Mouse (Mus musculus): ENCODE results near the gene Wnt3a. TPM values are rescaled to one million over a fixed set of nuclear protein-coding genes. Genes with fewer than 3 reads are reported as not detected.
A peak's percentile ranks its signal among the peaks of the same experiment; 100 is the strongest.
"Not testable (repeated sequence)": the region's sequence is repeated elsewhere in the genome, so short reads cannot be mapped to it uniquely, and the experiment has no call there.

The Wnt3a gene
- polyA plus RNA-seq, 1 experiment from 2014 or later = 1.2 TPM

DNA sequence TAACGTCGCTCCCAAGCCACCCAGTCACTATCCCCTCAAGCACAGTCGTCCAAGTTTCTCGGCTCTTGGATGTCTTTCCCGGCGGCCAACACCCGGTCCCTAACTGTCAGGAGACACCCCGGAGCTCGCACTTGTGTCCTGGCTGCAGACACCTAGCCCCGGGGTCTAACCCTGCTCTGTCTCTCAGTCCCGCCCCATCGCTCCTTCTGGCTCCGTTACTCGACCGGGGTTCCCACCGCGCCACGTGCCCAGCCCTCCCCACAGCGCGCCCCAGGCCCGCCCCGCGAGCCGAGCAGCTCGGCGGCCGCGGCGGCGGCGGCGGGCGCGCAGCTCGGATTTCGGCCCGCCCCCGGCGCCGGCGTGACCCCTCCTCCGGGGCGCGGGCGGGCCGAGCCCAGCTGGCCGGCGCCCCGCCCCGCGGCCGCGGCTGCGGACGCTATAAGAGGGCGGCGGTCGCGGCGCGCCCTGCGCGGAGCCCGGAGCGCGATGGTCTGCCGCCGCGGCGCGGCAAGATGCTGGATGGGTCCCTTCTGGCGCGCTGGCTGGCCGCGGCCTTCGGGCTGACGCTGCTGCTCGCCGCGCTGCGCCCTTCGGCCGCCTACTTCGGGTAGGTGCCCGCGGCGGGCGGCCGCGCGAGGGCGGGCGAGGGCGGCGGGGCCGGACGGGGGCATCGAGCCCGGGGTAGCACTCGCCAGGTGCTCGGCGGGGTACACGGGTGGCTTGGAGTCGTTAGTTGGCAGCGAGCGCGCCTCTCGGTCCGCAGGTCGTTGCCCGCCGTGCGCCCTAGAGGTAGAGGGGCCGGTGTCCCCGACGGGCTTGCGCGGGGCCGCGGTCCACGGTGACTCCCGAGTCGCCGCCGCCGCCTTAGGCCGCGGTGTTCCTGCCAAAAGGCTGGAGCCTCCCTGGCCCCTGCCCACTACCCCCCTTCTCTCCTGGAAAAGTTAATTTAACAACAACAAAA lies 16.2 kb upstream of the Wnt3a start, which contains the start of gene Wnt9a:
TSS of gene Wnt9a (plus strand) at position 468 of the 961 bp plus-strand sequence.
- no peak within 1 kb of the TSS; the same call in 1 of the 2 replicates for H3K27ac ChIP-seq (replicated peaks)
- H3K4me1 ChIP-seq (replicated peaks) = peaks cover 40% of the 10 kb centered on the region
- H3K4me2 ChIP-seq = peak within 1 kb of the TSS; percentile 83
- H3K27me3 ChIP-seq = peaks cover 76% of the 10 kb centered on the region
- ATAC-seq (ENCODE audit: low read depth) = peak; percentile 34; the same call in 1 of the 2 replicates
- peak within 1 kb of the TSS; percentile 70 for H3K9ac ChIP-seq
- H3K9me3 ChIP-seq = no peaks in the 10 kb centered on the region
- no peaks in the 10 kb centered on the region for H3K36me3 ChIP-seq
- WGBS = 1% methylated on average over 109 of the region's 128 CpGs
- H3K4me3 ChIP-seq = peak within 1 kb of the TSS; percentile 55

DNA sequence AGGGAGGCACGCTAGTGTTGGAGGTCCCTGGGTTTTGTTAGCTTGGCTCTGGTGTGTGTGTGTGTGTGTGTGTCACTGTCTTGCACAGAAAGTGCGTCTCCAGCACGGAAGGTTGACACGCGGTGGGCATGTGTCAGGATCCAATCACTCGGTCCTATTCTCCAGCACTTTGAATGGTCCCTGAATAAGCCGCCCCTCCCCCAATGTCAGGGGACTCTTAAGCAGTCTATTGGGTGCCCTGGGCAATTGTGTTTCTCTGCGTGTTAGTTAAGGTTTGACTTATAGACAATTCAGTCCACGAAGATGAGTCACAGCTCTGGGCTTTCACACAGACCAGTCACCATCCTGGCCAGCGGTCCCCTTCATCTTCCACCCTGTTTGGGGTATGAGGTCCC lies 15.3 kb upstream of the Wnt3a start:
- Histone ChIP-seq H3K4me1 (replicated peaks) (peaks cover 40% of the 10 kb centered on the region), H3K9ac (no peak overlapping the region), H3K9me3 (no peaks in the 10 kb centered on the region), H3K4me3 (0 out of 2 replicates have a peak overlapping the region, but pooled peaks have one; percentile 55), H3K27ac (replicated peaks) (no peak overlapping the region), H3K27me3 (peaks cover 84% of the 10 kb centered on the region), H3K4me2 (peak overlapping the region; percentile 83), H3K36me3 (no peaks in the 10 kb centered on the region)
- no peak for ATAC-seq (ENCODE audit: low read depth)
- WGBS = 5% methylated on average over 10 of the region's 10 CpGs

DNA sequence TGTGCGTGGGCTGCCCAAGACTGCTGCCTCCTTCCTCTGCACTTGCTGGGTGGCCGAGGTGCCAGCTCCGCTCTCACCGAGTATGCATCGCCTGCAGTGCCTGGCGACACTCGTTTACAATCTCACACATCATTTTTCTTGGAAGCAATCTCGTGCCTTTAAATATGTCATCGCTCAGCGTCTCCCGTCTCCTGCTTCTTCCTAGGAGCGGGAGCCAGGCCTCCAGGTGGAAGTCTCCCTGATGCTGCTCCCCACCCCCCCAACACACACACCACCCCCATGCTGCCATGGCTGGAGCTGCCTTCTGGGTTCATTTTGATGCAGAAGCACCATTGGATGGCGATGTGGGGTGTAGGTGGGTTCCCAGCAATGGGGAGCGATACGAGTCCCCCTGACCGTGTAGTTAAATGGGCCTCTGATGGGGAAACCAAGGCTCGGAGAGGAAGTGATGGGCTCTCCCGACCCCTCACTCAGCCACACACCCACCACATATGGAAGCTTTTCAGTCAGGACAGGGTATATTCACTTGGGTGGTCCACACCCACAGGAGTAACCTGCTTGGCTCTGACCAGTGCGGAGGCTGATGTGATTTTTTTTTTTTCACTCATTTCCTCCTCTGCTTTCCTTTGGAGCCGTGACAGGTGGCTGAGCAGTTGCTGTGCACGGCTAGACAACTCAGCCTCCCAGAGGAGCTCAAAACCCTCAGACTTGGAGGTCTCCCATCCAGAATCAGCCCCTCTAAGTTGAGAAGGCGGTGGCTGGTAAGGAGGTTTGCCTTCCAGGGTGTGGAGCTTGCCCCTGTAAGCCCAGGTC lies 14.7 kb upstream of the Wnt3a start:
- Histone ChIP-seq H3K4me3 (no peak overlapping the region), H3K9me3 (no peaks in the 10 kb centered on the region), H3K4me1 (replicated peaks) (peaks cover 40% of the 10 kb centered on the region), H3K9ac (no peak overlapping the region), H3K36me3 (no peaks in the 10 kb centered on the region), H3K27me3 (peaks cover 89% of the 10 kb centered on the region), H3K27ac (replicated peaks) (no peak overlapping the region), H3K4me2 (no peak overlapping the region; the same call in 1 of the 2 replicates)
- no peak for ATAC-seq (ENCODE audit: low read depth)
- 50% methylated on average over 22 of the region's 22 CpGs for WGBS

DNA sequence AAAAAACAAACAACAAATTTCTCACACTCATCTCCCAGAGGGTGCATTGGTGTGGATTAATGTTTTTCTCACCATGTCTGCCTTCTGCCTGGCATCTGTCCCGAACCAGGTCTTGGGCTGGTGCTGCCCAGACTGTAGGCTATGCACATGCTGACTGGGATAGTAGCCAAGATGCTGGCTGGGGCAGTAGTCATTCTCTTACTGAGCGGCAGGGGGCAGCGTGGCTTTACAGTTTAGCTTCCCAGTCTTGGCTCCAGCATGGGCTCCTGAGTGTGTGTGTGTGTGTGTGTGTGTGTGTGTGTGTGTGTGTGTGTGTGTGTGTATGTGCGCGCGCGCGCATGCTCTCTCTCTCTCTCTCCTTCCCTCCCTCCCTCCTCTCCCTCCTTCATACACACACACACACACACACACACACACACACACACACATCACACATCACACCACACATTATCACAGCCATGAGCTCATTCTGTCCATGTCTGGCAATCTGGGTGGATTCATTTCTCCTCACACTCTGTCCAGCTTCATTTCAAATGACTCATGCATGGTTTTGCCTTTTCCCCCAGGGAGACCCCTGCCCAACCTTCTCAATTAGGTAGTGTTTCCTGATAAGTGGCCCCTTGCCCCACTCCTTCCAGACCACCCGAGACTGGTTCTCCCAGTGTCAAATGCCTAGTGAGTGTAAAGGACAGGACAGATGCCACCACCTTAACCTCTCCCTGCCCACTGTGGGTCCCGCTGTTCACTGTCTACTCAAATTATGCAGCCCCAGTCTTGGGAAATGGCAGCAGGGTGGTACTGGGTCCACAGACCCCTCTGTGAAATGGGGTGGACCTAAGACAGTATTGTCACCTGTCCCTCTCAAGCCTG lies 12.4 kb upstream of the Wnt3a start:
- Histone ChIP-seq H3K27ac (replicated peaks) (no peak overlapping the region), H3K4me2 (no peak overlapping the region), H3K4me1 (replicated peaks) (peaks cover 19% of the 10 kb centered on the region), H3K36me3 (no peaks in the 10 kb centered on the region), H3K9me3 (no peaks in the 10 kb centered on the region), H3K9ac (no peak overlapping the region), H3K4me3 (no peak overlapping the region), H3K27me3 (peaks cover 89% of the 10 kb centered on the region)
- WGBS = 21% methylated on average over 10 of the region's 10 CpGs
- ATAC-seq (ENCODE audit: low read depth) = peak; percentile 60

DNA sequence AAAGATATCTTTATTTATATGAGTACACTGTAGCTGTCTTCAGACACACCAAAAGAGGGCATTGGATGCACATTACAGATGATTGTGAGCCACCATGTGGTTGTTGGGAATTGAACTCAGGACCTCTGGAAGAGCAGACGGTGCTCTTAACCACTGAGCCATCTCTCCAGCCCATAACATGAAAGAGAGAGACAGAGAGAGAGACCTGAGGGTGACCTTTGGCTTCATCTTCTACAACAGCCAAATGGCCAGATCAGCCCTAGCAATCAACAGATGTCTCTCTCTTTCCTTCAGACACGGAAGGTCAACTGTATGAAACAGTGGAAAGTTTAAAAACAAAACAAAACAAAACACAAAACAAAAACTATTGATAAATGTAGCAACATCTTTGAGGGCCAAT lies 10.5 kb upstream of the Wnt3a start:
- not testable (repeated sequence) for H3K4me1 ChIP-seq (replicated peaks); H3K36me3 ChIP-seq; H3K9me3 ChIP-seq; ATAC-seq (ENCODE audit: low read depth); H3K9ac ChIP-seq; H3K4me2 ChIP-seq; H3K27ac ChIP-seq (replicated peaks); H3K4me3 ChIP-seq
- WGBS = 69% methylated on average over 2 of the region's 2 CpGs
- H3K27me3 ChIP-seq = peaks cover 83% of the 10 kb centered on the region

DNA sequence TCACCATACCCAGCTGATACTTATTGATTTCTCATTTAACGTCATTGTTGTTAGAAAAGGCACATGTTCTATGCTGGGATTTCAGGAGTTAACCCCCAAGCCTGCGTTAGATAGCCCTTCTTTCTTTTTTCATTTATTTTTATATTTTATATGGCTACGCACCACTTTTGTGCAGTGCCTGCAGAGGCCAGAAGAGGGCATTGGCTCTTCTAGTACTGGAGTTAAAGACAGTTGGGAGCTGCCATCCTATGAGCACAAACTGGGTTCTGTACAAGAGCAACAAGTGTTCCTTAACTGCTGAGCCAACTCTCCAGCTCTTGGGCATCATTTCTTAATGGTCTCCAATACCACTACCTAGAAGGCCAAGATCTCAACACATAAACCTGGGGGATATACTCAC lies 9.6 kb upstream of the Wnt3a start:
- Histone ChIP-seq H3K4me2 (no peak overlapping the region), H3K27me3 (peaks cover 79% of the 10 kb centered on the region), H3K4me3 (no peak overlapping the region), H3K9ac (no peak overlapping the region), H3K27ac (replicated peaks) (no peak overlapping the region), H3K4me1 (replicated peaks) (no peaks in the 10 kb centered on the region), H3K36me3 (no peaks in the 10 kb centered on the region), H3K9me3 (no peaks in the 10 kb centered on the region)
- no peak for ATAC-seq (ENCODE audit: low read depth)
- WGBS = 20% methylated on average over 3 of the region's 3 CpGs

DNA sequence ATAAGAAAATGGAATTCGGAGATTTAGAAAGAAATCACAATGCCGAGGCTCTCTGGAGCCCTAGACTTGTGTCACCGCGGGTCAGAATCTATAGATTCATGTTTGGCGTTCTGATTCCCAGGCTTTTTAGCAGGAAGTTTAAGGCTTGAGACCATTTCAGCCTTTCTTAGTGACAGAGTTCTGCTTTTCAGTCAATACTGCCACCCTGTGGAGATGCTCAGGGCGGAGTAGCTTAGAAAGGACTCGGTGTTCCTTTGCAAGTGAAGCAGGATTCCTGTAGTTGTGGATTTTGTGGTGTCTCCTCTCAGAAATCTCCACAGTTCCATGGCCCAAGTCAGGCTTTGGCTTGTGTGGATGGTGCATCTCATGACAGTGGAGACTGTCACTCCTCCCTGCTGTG lies 7.4 kb upstream of the Wnt3a start:
- H3K27ac ChIP-seq (replicated peaks) = no peak overlapping the region
- no peaks in the 10 kb centered on the region for H3K36me3 ChIP-seq
- peaks cover 70% of the 10 kb centered on the region for H3K27me3 ChIP-seq
- no peaks in the 10 kb centered on the region for H3K9me3 ChIP-seq
- no peak overlapping the region for H3K4me2 ChIP-seq
- no peak for ATAC-seq (ENCODE audit: low read depth)
- no peak overlapping the region for H3K9ac ChIP-seq
- no peak overlapping the region for H3K4me3 ChIP-seq
- no peaks in the 10 kb centered on the region for H3K4me1 ChIP-seq (replicated peaks)
- WGBS = 21% methylated on average over 7 of the region's 7 CpGs

DNA sequence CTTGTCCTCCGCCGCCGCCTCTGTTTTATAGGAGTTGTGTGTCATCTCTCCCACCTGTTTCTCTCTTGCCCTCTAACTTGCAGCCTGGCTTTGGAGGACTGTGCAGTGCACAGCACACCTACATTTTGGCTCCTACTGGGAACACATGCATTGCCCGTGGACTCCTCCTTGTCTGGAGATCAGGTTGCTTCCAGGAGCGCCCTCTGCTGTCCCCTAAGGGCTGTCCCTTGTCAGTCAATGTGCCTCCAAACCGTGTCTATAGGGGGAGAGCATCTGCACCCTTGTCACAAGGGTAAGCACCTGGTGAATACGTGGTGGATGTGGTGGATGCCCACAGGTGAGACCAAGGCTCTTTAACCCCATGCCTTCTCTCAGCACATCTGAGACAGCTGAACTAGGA lies 3.1 kb upstream of the Wnt3a start:
- Histone ChIP-seq H3K4me1 (replicated peaks) (peaks cover 23% of the 10 kb centered on the region), H3K27me3 (peaks cover 80% of the 10 kb centered on the region), H3K36me3 (no peaks in the 10 kb centered on the region), H3K9me3 (no peaks in the 10 kb centered on the region), H3K4me3 (no peak overlapping the region), H3K4me2 (no peak overlapping the region), H3K9ac (no peak overlapping the region), H3K27ac (replicated peaks) (no peak overlapping the region)
- 23% methylated on average over 7 of the region's 7 CpGs for WGBS
- ATAC-seq (ENCODE audit: low read depth) = no peak

DNA sequence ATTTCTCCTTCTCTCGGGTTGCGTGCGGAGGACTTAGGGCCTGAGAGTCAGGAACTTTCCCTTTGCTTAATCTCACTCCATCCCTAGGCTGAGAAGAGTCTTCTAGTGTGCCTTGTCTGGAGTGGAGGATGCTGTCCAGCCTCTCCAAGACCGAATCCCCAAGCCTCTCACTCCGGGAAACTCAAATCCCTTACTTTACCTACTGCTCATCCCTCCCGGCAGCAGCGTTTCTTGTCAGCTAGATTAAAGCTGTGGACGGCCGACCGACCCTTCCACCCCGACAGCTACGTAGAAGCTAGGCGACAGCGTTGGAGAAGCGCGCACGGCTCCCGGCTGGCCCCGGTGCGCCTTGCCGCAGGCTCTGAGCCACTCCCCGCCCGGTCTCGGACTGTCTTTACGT lies 846 bp downstream of the Wnt3a start:
- peak overlapping the region; percentile 22 for H3K4me3 ChIP-seq
- H3K27me3 ChIP-seq = peaks cover 89% of the 10 kb centered on the region
- under 1% methylated on average over 25 of the region's 25 CpGs for WGBS
- H3K36me3 ChIP-seq = no peaks in the 10 kb centered on the region
- H3K9me3 ChIP-seq = no peaks in the 10 kb centered on the region
- H3K9ac ChIP-seq = no peak overlapping the region
- ATAC-seq (ENCODE audit: low read depth) = no peak
- H3K4me2 ChIP-seq = peak overlapping the region; percentile 54
- peaks cover 24% of the 10 kb centered on the region for H3K4me1 ChIP-seq (replicated peaks)
- H3K27ac ChIP-seq (replicated peaks) = no peak overlapping the region

DNA sequence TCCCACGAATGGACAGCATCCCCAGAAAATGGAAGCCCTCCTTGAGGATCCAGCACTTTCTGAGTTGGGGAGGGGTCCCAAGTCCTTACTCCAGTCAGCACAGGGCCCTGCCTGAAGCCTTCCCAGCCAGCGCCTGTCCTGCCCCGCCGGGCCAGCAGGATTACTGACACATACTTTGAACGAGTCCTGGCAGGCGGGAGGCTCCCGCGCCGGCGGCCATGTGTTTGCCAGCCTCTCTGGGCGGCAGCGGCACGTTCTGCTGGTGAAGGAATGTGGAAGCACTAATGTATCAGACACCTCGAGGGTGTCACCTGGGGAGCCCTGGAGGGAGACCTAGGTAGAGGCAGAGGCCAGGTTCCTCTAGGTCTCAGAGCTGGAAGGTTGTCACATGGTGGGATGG lies 6.4 kb downstream of the Wnt3a start:
- peaks cover 6% of the 10 kb centered on the region for H3K4me1 ChIP-seq (replicated peaks)
- 48% methylated on average over 14 of the region's 14 CpGs for WGBS
- H3K4me2 ChIP-seq = no peak overlapping the region
- H3K9ac ChIP-seq = no peak overlapping the region
- no peak for ATAC-seq (ENCODE audit: low read depth)
- peaks cover 55% of the 10 kb centered on the region for H3K27me3 ChIP-seq
- H3K4me3 ChIP-seq = no peak overlapping the region
- no peaks in the 10 kb centered on the region for H3K36me3 ChIP-seq
- no peaks in the 10 kb centered on the region for H3K9me3 ChIP-seq
- no peak overlapping the region for H3K27ac ChIP-seq (replicated peaks)

DNA sequence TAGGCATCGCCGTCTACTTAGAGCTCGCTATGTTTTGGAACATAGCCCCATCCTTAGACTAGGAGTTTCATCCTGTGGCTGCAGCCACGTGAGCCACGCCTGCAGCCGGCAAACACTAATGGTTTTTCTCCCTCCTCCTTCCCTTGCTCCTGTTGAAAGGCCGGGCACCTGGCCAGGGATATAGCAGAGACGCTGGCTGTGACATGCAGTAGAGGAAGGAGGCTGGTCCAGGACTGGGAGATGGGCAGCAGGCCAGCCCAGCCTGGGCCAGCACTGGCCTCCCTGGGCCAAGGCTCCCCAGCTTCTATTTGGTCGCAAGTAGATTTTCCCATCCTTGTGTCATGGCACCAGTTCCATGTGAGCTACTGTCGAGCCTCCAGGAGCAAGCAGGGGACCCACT lies 7.6 kb downstream of the Wnt3a start:
- H3K27me3 ChIP-seq = peaks cover 43% of the 10 kb centered on the region
- WGBS = 77% methylated on average over 10 of the region's 10 CpGs
- ATAC-seq (ENCODE audit: low read depth) = no peak; the same call in 1 of the 2 replicates

More for the DNA sequence above, 7.6 kb downstream of the Wnt3a start:
- H3K4me3 ChIP-seq = no peak overlapping the region
- H3K27ac ChIP-seq (replicated peaks) = no peak overlapping the region
- no peaks in the 10 kb centered on the region for H3K36me3 ChIP-seq
- H3K9ac ChIP-seq = no peak overlapping the region
- H3K4me2 ChIP-seq = no peak overlapping the region
- no peaks in the 10 kb centered on the region for H3K4me1 ChIP-seq (replicated peaks)
- no peaks in the 10 kb centered on the region for H3K9me3 ChIP-seq

Measured in neural tube, embryonic 13.5 days (tissue).